Mouse (Mus musculus) erythroid progenitor cell, adult 5-6 weeks (primary cell): ENCODE measurements around the gene Me3. TPM values are rescaled to one million over a fixed set of nuclear protein-coding genes. Genes with fewer than 3 reads are reported as not detected.

Experiments used
- ATAC-seq: replicated peaks from 2 replicates; pipeline ENCODE4 v1.8.0; 2016; ENCODE audit warnings: moderate number of reproducible peaks, mild to moderate bottlenecking, moderate TSS enrichment, inconsistent platforms; ENCODE audit not compliant: poor library complexity, low FRiP score, severe bottlenecking
- total RNA-seq, 2 experiments: library from RNA; stranded (forward) in 1 of 2; stranded (reverse) in 1 of 2; fragments of 150-400 nt in 1 of 2; fragments of 186-747, 209-891 nt in 1 of 2; gene quantifications; 2 replicates each; pipeline versions ENCODE4 v1.2.3 to v1.2.4; 2015 to 2017; ENCODE audit warnings: low replicate concordance in 2 of 2

The Me3 gene
- total RNA-seq, 2 experiments from 2014 or later, result not detected

GRCm38 (mm10) chr7:89798358-89799020 lies 166.3 kb downstream of the Me3 start:
- no peak for ATAC-seq

DNA sequence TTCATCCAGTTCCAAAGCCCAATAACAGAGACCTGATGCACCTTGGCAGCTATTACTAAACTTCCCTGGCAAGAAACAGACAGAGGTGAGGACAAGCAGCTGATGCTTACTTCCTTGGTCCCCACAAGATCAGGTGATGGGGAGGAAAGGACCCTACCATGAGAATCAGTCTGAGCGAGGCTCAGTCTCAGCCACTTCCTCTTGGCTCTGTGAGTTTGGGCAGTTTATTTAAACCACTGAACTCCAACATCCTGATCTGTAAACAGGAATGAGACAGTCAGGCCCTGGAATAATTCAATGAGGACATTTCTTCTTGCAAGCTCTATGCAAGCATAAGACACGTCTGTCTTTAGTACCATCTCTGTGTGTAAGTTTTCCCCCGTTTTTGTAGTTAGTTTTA lies 170.3 kb downstream of the Me3 start:
- no peak for ATAC-seq

DNA sequence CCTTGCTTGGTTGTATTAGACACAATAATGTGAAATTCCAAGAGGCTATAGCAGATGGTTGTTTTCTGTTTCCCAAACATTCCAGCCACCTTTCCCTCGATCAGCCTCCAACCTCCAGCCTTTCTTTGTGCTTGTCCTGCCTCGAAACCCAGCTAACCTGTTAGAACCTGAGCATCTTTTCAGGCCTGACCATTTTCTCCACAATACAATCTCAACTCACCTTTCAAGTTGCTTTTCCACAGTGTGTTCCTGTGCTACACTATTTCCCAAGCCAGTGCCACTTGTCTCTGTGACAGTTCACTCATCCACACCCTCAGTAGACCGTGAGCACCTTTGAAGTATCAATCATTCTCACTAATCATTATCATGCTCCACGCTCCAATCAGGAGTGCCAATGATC lies 171.8 kb downstream of the Me3 start:
- no peak for ATAC-seq

DNA sequence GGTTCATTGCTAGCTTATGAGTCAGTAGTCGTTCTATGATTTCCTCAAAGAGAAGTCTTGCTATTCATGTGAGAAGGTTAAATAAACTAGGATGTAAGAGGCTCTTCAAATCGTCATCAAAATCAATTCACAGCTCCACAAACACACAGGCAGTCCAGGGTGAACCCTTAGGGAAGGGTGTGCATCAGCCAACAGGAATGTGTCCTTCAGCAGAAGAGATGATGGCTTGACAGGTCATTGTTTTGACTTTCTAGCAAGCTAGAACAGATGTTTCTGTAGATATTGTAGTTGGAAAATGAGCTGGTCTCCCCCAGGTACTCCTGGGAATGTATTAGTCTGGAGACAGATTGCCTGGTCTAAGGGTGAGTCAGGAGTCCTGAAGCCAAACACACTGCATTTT lies 177.2 kb downstream of the Me3 start:
- no peak for ATAC-seq

- no peak for ATAC-seq
Measured at GRCm38 (mm10) chr7:89828436-89829065, 196.4 kb downstream of the Me3 start.

- ATAC-seq, result no peak
Measured at GRCm38 (mm10) chr7:89829201-89829600, 197.0 kb downstream of the Me3 start.

DNA sequence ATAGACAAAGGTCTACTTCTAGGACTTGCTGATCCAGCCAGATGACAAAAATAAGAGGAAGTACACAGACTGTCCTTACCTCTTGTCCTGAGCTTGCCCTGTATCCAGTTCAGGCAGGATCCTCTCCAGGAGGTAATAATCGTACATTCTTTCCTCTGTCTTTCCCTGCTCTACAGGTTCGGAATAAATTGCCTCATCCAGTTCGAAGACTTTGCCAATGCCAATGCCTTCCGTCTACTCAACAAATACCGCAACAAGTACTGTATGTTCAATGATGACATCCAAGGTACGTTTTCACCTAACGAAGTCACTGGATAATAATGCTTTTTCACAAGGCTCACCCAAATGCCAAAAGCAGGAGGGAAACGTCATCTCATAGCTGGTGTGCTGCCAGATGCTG lies 201.3 kb downstream of the Me3 start:
- ATAC-seq, result no peak

DNA sequence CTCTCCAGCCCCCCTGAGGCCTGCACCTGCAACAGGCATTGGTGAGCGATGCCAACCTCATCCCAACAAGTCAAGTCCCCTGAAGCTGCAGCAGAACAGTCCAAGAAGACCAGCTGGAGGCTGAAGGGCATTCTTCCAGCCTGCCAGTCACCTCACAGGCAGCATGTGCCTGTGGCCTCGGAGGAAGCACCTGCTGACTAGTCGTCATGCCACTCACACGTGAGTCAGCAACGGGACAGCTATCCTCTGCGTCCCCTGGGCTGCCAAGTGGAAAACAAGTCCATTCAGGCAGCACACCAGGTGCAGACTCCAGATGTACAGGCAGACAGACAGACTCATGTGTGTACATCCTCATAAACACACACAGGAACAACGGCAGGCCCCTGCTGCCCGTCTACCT lies 203.4 kb downstream of the Me3 start:
- no peak for ATAC-seq

GRCm38 (mm10) chr7:89836676-89837075 lies 204.5 kb downstream of the Me3 start:
- no peak for ATAC-seq

GRCm38 (mm10) chr7:89837841-89838240 lies 205.6 kb downstream of the Me3 start:
- ATAC-seq, result no peak

DNA sequence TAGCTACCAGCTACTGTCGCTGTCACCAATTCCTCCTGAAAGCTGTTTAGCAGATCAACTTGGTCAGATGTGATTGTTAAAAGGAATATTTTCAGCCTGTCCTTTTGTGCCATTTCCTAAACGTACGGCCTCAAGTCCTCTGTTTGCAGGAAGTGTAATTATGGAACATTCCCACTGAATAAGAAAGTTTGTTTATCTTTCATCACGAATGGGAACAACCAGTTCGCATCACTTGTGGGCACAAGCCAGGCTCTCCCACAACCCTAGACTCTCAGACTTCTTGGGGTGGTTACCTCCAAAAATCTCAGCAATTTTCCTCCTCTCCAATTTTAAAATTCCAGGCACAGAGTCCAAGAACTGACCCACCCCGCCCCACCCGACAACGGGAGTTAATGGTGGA lies 207.5 kb downstream of the Me3 start:
- ATAC-seq, result no peak

GRCm38 (mm10) chr7:89841670-89842403 lies 209.6 kb downstream of the Me3 start:
- no peak for ATAC-seq

DNA sequence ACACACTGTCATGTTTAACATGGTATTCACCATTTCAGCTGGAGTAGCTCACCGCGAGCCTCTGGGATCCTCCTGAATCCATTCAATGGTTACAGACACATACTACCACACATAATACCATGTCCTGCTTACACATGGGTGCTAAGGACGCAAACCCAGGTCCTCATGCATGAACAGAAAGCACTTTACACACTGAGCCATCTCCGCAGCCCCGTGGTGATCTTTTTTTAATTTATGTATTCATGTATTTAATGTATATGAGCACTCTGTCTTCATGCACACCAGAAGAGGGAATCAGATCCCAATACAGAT lies 210.2 kb downstream of the Me3 start:
- ATAC-seq, result no peak

- no peak for ATAC-seq
Measured at GRCm38 (mm10) chr7:89843121-89843520, 210.9 kb downstream of the Me3 start.

GRCm38 (mm10) chr7:89843533-89843932 lies 211.3 kb downstream of the Me3 start:
- no peak for ATAC-seq

DNA sequence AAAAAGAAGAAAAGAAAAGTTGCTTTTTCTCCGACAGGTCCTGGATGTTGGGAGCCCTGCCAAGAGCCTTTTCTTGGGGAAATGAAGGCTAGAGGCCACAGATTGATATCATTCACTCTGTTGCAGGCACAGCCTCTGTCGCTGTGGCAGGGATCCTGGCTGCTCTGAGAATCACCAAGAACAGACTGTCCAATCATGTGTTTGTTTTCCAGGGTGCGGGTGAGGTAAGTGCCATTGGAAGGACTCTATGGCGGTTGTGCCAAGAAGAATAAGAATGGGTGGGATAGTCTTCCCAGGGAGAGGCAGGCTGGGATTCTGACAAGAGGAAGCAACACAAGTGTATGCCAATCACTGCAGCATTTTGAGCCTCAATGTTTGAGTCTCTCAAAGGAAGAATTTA lies 213.5 kb downstream of the Me3 start:
- no peak for ATAC-seq

DNA sequence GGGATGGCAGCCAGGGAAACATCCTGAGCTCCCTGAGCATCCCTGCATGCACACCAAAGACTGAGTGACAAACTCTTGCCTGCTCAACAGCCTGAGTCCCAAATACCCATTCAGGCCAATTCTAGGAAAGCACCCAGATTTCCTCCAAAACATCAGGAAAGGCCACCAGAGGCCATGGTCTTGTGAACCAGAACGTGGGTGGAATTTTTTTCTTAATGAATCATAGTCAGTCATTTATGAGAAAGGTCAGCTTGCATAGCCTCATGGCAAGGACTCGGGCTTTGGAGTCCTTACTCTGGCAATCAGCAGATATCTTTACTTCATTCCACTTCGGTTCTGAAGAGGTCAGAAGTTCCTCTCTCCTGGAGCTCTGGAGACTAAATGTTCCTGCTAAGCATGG lies 218.3 kb downstream of the Me3 start:
- ATAC-seq, result no peak

- ATAC-seq, result no peak
Measured at GRCm38 (mm10) chr7:89852158-89853095, 220.2 kb downstream of the Me3 start.

DNA sequence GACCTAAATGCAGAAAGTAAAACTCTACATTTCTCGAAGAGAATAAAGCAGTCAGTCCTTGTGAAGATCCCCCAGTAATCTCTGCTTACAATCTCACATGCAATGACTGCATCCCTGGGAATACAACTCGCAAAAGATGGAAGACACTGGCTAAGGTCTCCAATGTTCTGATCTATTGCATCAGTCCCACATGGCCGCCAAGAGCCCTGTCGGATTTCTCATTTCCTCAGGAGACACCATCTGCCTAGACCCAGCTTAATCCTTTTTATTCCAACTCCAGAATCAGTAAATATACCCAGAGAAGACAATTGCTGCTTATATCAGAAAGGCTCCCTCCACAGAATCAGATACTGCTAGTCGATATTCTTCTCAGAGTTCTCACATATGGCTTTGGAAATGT lies 220.9 kb downstream of the Me3 start:
- no peak for ATAC-seq

DNA sequence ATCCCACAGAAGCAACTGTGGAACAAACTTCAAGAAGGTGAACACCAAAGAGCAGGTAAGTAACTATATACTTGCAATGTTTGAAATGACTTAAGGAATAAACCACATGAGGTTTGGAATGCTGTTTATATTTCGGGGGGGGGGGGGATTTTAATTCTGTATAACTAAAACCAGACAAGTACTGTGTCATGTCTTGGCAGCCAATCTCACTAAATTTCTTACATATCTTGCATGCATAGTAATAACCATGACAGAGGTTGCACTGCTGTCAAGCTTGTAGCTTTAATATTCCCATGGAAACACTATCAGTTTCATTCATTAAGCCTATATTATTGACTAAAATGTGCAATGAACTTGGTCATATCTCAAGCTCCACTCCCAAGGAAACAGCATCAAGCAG lies 223.0 kb downstream of the Me3 start:
- ATAC-seq, result no peak
